Mouse (Mus musculus) thymus, postnatal 36 days (tissue): ENCODE data around the gene Olfr312.
"Not testable (repeated sequence)": the region's sequence is repeated elsewhere in the genome, so short reads cannot be mapped to it uniquely, and the experiment has no call there.

Experiments used
- DNase-seq, 2 experiments: peaks; one replicate each; pipeline ENCODE4 v3.0.0; 2022; ENCODE audit warnings: mixed read lengths in 2 of 2

Gene Olfr312

DNA sequence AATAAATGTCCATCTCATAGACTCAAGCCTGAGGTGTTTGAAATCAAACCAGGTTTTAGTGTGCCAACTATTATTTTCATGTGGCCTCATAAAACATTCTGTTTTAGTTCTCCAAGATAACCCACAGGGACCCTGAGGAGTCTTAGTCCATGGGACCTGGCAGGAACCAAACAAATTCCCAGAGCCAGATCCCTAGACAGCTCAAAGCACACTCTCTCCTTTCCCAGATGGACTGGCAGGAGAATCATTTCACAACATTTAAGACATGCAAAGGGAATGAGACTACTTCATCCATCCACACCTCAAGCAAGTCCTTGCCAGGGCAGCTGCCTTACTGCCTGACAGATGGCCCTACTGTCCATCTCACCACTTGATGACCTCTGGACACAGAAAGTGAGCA is at the start of gene Olfr312:
Gene Olfr312 (plus strand): TSS at position 301 of the 400 bp plus-strand sequence.
- DNase-seq: not testable (repeated sequence)

GRCm38 (mm10) chr11:58782480-58783089 is 46.5 kb upstream of the Olfr312 start, which contains the start of gene Olfr314:
TSS of gene Olfr314 (plus strand) at chr11:58782952.
- DNase-seq: no peak

DNA sequence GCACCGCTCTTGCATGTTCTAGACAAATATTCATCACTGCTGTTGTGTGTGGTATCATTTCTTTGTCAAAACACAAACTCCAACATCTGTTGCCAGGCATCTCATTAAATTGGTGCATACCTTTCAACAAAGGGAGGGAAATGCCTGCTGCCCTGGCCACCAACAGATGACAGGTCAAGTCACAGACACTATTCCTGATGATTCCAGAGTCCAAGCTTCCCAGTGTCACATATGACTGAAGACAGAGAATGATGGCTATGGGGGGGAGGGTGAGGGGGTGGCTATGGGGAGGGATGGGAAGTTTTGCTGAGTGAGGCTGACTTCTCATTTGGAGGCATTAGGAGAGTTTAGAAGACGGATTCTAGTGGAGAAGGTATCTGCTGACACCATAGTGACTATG is 44.9 kb upstream of the Olfr312 start:
- no peak for DNase-seq

- peak; percentile 50 to 75 for DNase-seq
These were observed 41.4 kb upstream of the Olfr312 start for GRCm38 (mm10) chr11:58787651-58788050.

DNA sequence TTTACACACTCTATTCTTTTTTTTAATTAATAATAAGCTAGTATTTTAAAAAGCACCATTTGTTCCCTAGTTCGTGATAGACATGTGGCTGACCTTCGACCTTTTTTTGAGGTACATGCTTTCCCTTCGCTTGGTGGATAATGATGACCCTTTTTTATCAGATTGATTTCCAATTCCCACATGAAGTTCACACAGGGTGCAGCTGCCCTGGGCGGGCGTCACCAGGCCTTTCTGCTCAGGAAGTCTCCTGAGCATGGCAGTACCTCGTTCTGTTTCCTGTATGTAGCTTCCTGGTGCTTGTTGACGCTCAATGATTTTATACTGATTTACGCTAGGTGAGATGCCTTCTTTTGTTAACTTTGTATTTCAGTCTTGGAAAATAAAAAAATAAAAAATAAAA is 40.7 kb upstream of the Olfr312 start:
- DNase-seq: peak; percentile 46 to 66

DNA sequence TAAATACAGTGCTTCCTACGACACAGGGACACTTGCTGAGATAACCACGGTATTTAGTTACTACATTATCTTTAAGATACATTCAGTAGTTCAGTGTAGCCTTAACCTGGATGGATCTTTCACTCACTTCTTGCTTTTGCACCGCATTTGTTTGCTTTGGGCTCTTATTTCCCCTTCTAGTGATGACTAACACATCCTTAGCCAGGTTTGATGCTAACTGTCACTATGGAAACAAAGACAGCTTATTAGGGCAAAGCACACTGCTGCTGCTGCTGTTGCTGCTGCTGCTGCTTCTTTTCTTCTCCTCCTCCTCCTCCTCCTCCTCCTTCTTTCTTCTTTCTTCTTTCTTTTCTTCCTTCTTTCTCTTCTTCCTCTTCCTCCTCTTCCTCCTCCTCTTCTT is 39.5 kb upstream of the Olfr312 start:
- DNase-seq: no peak

GRCm38 (mm10) chr11:58790053-58790452 is 39.0 kb upstream of the Olfr312 start:
- DNase-seq: no peak

DNA sequence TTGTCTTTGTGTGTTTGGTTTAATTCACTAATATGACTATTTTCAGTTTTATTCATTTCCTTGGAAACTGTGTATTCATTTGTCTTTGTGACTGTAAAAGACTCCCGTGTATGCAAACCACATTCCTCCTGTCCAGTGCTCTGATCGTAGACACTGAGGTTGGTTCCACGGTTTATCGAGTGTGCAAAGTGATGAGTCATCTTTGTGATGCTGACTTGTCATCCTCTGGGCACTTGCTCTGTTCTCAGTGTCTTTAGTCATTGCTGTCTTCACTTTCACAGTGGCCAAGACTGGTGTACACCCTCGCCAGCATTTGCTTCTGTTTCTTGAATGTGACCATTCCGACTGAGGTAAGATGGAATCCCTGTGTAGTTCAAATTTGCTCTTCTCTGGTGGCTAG is 38.4 kb upstream of the Olfr312 start:
- no peak for DNase-seq

DNA sequence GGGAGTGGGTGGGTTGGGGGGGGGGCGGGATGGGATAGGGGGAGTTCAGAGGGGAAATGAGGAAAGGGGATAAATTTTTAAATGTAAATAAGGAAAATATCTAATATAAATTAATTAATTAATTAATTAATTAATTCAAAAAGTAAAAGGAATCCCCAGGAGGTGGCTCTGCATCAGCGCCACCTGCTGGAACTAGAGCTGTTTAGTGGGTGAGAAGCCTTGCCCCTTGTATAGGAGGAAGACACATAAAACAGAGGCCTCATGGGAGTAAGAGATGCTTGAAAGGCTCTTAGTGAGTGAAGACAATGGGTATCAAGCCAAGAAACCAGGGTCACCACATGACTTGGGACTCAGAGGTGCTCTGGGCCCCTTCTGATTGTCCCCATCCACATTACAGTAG is 33.2 kb upstream of the Olfr312 start:
- DNase-seq: peak in 1 of 2 experiments; percentile 47

DNA sequence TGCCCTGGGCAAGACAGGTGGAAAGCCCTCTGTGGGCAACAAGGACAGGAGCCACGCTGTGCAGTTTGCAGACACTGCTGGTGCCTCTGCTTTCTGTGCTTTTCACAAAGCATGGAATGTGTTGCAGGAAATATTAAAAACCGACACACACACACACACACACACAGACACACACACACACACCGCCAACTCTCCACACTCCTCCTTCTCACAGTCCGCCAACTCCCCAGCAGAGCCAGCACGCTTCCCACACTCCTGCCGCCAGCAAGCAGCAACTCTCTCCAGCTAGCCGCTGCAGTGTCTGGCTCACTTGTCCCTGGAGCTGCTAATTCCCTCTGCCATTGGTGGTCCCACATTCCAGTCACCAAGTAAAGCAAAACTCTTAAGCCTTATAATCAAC is 32.2 kb upstream of the Olfr312 start:
- no peak for DNase-seq

GRCm38 (mm10) chr11:58799747-58800146 is 29.3 kb upstream of the Olfr312 start:
- no peak for DNase-seq

- no peak for DNase-seq
These were observed 27.3 kb upstream of the Olfr312 start, which contains the start of gene Fam183b for GRCm38 (mm10) chr11:58801558-58802228. TSS of gene Fam183b (minus strand) at chr11:58801960.

GRCm38 (mm10) chr11:58803871-58804270 is 25.2 kb upstream of the Olfr312 start:
- DNase-seq: no peak

- DNase-seq: no peak
These were observed 24.6 kb upstream of the Olfr312 start for GRCm38 (mm10) chr11:58804393-58804792.

- DNase-seq: no peak
These were observed 17.0 kb upstream of the Olfr312 start for GRCm38 (mm10) chr11:58812001-58812400.

DNA sequence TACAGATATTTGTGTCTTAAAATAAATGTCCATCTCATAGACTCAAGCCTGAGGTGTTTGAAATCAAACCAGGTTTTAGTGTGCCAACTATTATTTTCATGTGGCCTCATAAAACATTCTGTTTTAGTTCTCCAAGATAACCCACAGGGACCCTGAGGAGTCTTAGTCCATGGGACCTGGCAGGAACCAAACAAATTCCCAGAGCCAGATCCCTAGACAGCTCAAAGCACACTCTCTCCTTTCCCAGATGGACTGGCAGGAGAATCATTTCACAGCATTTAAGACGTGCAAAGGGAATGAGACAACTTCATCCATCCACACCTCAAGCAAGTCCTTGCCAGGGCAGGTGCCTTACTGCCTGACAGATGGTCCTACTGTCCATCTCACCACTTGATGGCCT is 14.3 kb upstream of the Olfr312 start, which contains the start of gene Olfr313:
Gene Olfr313 (plus strand): TSS at position 301 of the 400 bp plus-strand sequence.
- not testable (repeated sequence) for DNase-seq

- no peak for DNase-seq
These were observed 13.4 kb upstream of the Olfr312 start for GRCm38 (mm10) chr11:58815676-58816075.

DNA sequence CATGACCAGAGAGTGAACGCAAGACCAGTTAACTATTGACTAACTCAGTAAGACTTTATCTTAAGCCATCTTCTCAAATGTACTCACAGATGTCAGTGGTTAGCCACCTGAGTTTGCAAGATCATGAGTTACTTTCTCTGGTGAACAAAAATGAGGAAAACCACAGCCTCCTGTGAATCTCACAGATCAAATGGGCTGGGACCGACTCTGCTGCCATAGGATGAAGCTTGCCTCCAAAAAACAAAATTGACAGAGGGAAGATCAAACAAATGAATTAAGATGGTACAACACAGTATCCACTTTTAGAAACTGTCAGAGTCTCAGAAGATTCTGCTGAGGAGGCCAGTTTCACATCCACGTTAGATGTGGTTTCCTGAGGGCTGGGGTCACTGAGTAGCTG is 727 bp downstream of the Olfr312 start:
- DNase-seq: peak; percentile 38 to 46

DNA sequence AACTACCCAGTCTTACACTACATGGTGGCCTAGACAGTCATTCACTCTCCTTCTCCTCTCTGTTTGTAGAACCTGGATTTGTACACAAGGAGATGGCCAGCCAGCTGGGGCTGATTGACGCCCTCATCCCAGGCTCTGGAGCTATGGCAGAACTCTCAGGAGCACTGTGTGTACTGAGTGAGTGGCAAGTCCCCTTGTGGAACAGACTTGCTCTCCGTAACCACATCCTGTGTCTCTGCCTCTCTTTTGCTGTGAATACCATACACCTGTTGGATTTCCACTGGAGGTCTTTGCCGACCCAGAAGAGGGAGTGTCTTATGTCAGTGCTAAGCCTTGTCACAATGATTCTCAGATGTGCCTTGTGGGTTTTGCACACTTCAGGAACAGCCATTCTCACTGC is 3.5 kb downstream of the Olfr312 start:
- peak; percentile 57 to 68 for DNase-seq

DNA sequence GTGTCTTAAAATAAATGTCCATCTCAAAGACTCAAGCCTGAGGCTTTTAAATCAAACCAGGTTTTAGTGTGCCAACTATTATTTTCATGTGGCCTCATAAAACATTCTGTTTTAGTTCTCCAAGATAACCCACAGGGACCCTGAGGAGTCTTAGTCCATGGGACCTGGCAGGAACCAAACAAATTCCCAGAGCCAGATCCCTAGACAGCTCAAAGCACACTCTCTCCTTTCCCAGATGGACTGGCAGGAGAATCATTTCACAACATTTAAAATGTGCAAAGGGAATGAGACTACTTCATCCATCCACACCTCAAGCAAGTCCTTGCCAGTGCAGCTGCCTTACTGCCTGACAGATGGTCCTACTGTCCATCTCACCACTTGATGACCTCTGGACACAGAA is 9.9 kb downstream of the Olfr312 start, which contains the start of gene Olfr311:
Gene Olfr311 (plus strand): TSS at position 301 of the 400 bp plus-strand sequence.
- DNase-seq: not testable (repeated sequence)

DNA sequence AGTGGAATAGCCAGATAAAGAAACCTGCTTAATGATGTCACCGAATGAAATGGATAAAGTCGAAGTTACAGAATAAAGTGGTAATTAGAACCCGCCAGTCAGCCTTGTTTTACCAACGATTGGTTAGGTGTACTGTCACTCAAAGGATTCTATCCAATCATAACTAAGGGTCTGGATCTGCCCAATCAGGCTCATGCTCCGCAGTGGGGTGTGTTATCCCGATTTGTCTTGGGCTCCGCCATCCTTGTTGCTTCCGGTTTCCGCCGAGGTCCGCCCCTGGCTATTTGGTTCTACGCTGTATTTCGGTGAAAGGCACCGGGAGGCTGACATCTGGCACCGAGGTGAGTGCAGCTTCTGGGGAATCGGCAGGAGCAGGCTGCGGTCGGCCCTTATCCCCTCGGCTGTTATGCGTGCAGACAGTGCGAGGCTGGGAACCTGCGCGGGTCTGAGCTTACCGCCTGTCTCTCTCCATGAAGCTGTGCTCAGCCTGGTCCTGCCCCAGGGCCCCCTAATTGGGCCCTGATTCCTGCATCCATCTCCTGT is 18.0 kb downstream of the Olfr312 start, which contains the start of gene Gm12258:
Gene Gm12258 (plus strand): TSS at position 240 of the 543 bp plus-strand sequence.
- DNase-seq: peak; percentile 79 to 86

- DNase-seq: peak; percentile 36 to 38
These were observed 18.6 kb downstream of the Olfr312 start for GRCm38 (mm10) chr11:58847636-58848035.

DNA sequence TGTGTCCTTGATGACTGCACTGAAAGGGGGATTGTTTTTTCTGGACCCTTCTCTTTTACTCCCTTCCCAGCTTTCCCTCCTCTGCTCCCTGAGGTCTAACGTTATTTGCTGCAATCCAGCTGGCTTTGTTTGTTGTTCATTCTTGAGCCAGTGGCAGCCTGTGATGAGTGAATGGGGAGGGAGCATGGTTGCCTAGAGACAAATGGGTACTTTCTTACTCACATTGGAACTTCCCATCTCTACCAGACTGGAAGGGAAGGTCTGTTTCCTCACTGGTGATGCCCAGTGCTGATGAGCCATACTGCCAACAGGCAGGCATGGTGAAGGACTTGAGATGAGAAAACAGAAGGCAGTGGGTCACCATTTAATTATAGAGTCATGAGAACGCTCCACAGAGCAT is 20.7 kb downstream of the Olfr312 start:
- no peak for DNase-seq

DNA sequence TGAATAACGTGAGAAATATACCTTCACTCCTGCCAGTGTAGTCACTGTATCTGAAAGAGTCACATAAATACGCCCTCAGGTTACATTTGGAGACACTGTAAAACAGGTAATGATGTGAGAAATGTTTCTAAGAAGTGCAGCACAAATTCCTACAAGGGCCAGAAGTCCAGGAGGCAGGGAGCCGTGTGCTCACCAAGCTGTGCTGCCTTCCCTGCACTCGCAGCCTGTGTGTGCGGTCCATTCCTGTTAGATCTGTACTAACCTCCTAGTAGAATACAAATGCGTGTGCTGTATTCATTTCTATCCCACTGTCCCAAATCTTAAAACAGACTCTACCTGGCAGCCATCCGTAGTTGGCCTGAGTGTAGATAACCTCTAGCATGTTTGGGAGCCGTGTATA is 31.7 kb downstream of the Olfr312 start:
- DNase-seq: no peak
